Mouse (Mus musculus) gastrocnemius, adult 2 months (tissue): ENCODE data around the gene Tmem129. TPM values are rescaled to one million over a fixed set of nuclear protein-coding genes. Genes with fewer than 3 reads are reported as not detected.
A peak's percentile ranks its signal among the peaks of the same experiment; 100 is the strongest.

Experiments used
- DNase-seq: peaks from one replicate; pipeline ENCODE4 v3.0.0; 2022
- H3K27ac ChIP-seq: fragments of 200-600 bp; 2 replicates; pipeline ENCODE4 v1.8.1; 2022; ENCODE audit warnings: mild to moderate bottlenecking
- H3K4me3 ChIP-seq: fragments of 200-600 bp; 2 replicates; pipeline ENCODE4 v1.8.1; 2022; ENCODE audit warnings: mild to moderate bottlenecking, moderate library complexity
- CTCF ChIP-seq: fragments of 200-600 bp; IDR thresholded peaks from 2 replicates; pipeline ENCODE4 v1.8.1; 2022; ENCODE audit warnings: antibody characterized with exemption, mild to moderate bottlenecking, moderate library complexity
- intact Hi-C: fragments of 180-260 bp; cut with DNase I; formaldehyde crosslinking; loops from one replicate; pipeline ENCODE4 v1.15.1; 2025
- long read RNA-seq, 2 experiments: library from polyadenylated mRNA; stranded (forward); transcript quantifications; one replicate each; pipeline ENCODE4 v2.0.0; 2021
- total RNA-seq, 2 experiments: library from RNA; stranded (reverse); gene quantifications; 2 replicates each; pipeline ENCODE4 v1.2.3; 2021

The Tmem129 gene
- 10 to 100 TPM in 1 of 2 experiments, 1 to 10 TPM in 1; 9.0 to 11.7 TPM for total RNA-seq
- long read RNA-seq, experiment 1, transcript Tmem129-201 (4 exons, 2,828 nt): major isoform, 19 of 32 reads
- long read RNA-seq, experiment 1, transcript Tmem129-203 (4 exons, 2,369 nt): minor isoform, 8 of 32 reads
- long read RNA-seq, experiment 1, partial matches to known transcripts: 2 of 32 reads
- long read RNA-seq, experiment 1, other reads (novel, unspliced or antisense): 3 of 32 reads
- long read RNA-seq, experiment 2, transcript Tmem129-201 (4 exons, 2,828 nt): major isoform, 14 of 22 reads
- long read RNA-seq, experiment 2, partial matches to known transcripts: 3 of 22 reads
- long read RNA-seq, experiment 2, other reads (novel, unspliced or antisense): 3 of 22 reads

- intact Hi-C loops: no loop called here
- no peak for TF ChIP-seq CTCF
- H3K27ac ChIP-seq: peak within 1 kb of the TSS; percentile 98
These were observed at the start of gene Tmem129, which contains the start of gene Tacc3 for GRCm38 (mm10) chr5:33657787-33658663. Gene Tmem129 (minus strand): TSS chr5:33658416. Gene Tacc3 (plus strand): TSS chr5:33658128.

GRCm38 (mm10) chr5:33707163-33707562, 48.9 kb upstream of the Tmem129 start:
- no peak for DNase-seq
- H3K4me3 ChIP-seq: no peak overlapping the region
- intact Hi-C loops: no loop called here
- H3K27ac ChIP-seq: no peak overlapping the region
- TF ChIP-seq CTCF: no peak

More at GRCm38 (mm10) chr5:33657787-33658663, at the start of gene Tmem129, which contains the start of gene Tacc3:
- peak; percentile 98 for DNase-seq
- H3K4me3 ChIP-seq: peak within 1 kb of the TSS; percentile 84

GRCm38 (mm10) chr5:33706350-33706629, 48.1 kb upstream of the Tmem129 start:
- H3K27ac ChIP-seq: no peak overlapping the region
- no peak for DNase-seq
- TF ChIP-seq CTCF: no peak
- intact Hi-C loops: no loop called here
- H3K4me3 ChIP-seq: no peak overlapping the region

GRCm38 (mm10) chr5:33705612-33706349, 47.6 kb upstream of the Tmem129 start:
- Histone ChIP-seq H3K27ac (no peak overlapping the region), H3K4me3 (no peak overlapping the region)
- intact Hi-C loops: no loop called here
- DNase-seq: no peak
- no peak for TF ChIP-seq CTCF

GRCm38 (mm10) chr5:33704945-33705611, 46.9 kb upstream of the Tmem129 start:
- Histone ChIP-seq H3K27ac (no peak overlapping the region), H3K4me3 (no peak overlapping the region)
- intact Hi-C loops: no loop called here
- no peak for TF ChIP-seq CTCF
- DNase-seq: no peak

GRCm38 (mm10) chr5:33703999-33704398, 45.8 kb upstream of the Tmem129 start:
- Histone ChIP-seq H3K27ac (no peak overlapping the region), H3K4me3 (no peak overlapping the region)
- no peak for TF ChIP-seq CTCF
- DNase-seq: no peak
- intact Hi-C loops: no loop called here

- Histone ChIP-seq H3K27ac (no peak overlapping the region), H3K4me3 (no peak overlapping the region)
- no peak for DNase-seq
- intact Hi-C loops: no loop called here
- no peak for TF ChIP-seq CTCF
These were observed 43.6 kb upstream of the Tmem129 start for GRCm38 (mm10) chr5:33701832-33702231.

GRCm38 (mm10) chr5:33700010-33700409, 41.8 kb upstream of the Tmem129 start:
- no peak for TF ChIP-seq CTCF
- no peak overlapping the region for H3K4me3 ChIP-seq
- intact Hi-C loops: no loop called here
- no peak for DNase-seq
- H3K27ac ChIP-seq: no peak overlapping the region

GRCm38 (mm10) chr5:33698669-33699068, 40.5 kb upstream of the Tmem129 start:
- TF ChIP-seq CTCF: no peak
- intact Hi-C loops: no loop called here
- no peak for DNase-seq

GRCm38 (mm10) chr5:33697947-33698512, 39.8 kb upstream of the Tmem129 start:
- TF ChIP-seq CTCF: no peak
- Histone ChIP-seq H3K27ac (no peak overlapping the region), H3K4me3 (no peak overlapping the region)
- DNase-seq: no peak
- intact Hi-C loops: no loop called here

More at GRCm38 (mm10) chr5:33698669-33699068, 40.5 kb upstream of the Tmem129 start:
- Histone ChIP-seq H3K4me3 (no peak overlapping the region), H3K27ac (no peak overlapping the region)

GRCm38 (mm10) chr5:33697534-33697933, 39.3 kb upstream of the Tmem129 start:
- no peak overlapping the region for H3K27ac ChIP-seq
- intact Hi-C loops: no loop called here
- no peak for DNase-seq
- no peak for TF ChIP-seq CTCF
- no peak overlapping the region for H3K4me3 ChIP-seq

GRCm38 (mm10) chr5:33696430-33696829, 38.2 kb upstream of the Tmem129 start:
- intact Hi-C loops: no loop called here
- no peak overlapping the region for H3K4me3 ChIP-seq
- no peak overlapping the region for H3K27ac ChIP-seq
- no peak for TF ChIP-seq CTCF
- DNase-seq: no peak
